Comparison of ENCODE assay signal across 13 mouse cellular contexts in the genomic region with DNA sequence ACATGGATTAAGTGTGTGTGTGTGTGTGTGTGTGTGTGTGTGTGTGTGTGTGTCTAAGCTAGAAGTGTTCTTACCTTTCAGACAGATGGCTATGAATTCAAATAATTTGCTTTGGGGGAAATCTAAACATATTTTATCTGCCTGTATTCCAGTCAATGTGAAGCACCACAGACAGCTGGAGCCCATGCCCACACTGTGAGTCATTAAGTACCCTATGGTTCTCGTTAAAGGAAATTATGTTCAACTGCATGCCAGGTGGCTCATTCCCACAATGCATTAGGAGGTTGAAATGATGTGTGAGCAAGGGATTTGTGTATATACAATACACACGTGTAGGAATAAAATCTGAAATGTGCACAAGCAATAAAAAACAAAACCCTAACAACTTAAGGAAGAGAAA.
A peak's percentile ranks its signal among the peaks of the same experiment; 100 is the strongest.
DNase-seq lines count a peak whose midpoint lies in the region; ATAC-seq and TF ChIP-seq lines count a peak whose summit lies in the region.
"Had no signal": no experiment of that assay in that cellular context is flagged by ENCODE, and none has a peak within 500 bp of the region (broad histone marks: within the 10 kb centered on the region; RNA-seq: fewer than 3 reads in every experiment).

No protein-coding gene starts in this region.

- H3K9me3 ChIP-seq in hindbrain, embryonic 14.5 days (ENCODE audit: control insufficient read depth, low read length): no peaks in the 10 kb centered on the region
- no peaks in the 10 kb centered on the region for H3K9me3 ChIP-seq in hindbrain, embryonic 11.5 days (ENCODE audit: control insufficient read depth, low read length)
- H3K9me3 ChIP-seq in CH12.LX (replicated peaks; ENCODE audit: low read length): no peaks in the 10 kb centered on the region
- H3K9me3 ChIP-seq in limb, embryonic 12.5 days: peaks cover 5% of the 10 kb centered on the region; the same call in 1 of the 2 replicates
- H3K9me3 ChIP-seq: midbrain, embryonic 15.5 days had no signal

- no peak for TF ChIP-seq CTCF in CH12.LX (conservative IDR thresholded peaks at IDR 0.05 in 1 of 2, IDR thresholded peaks at IDR 0.05 in 1 of 2; ENCODE audit: low read depth in 2 of 2, low read length in 2 of 2)

- H3K4me2 ChIP-seq in hindbrain, embryonic 14.5 days (replicated peaks): no peak overlapping the region
- H3K4me2 ChIP-seq in hindbrain, embryonic 11.5 days (replicated peaks; ENCODE audit: low read depth, low read length): no peak overlapping the region
- no peak overlapping the region for H3K4me2 ChIP-seq in CH12.LX (ENCODE audit: insufficient read depth, low read depth, poor library complexity, severe bottlenecking)
- no peak overlapping the region for H3K4me2 ChIP-seq in limb, embryonic 12.5 days
- H3K4me2 ChIP-seq: midbrain, embryonic 15.5 days had no signal

- TF ChIP-seq POLR2A in CH12.LX (IDR thresholded peaks at IDR 0.05; ENCODE audit: low read depth, low read length): no peak

- H3K4me1 ChIP-seq in hindbrain, embryonic 14.5 days (replicated peaks; ENCODE audit: control insufficient read depth, insufficient read depth, low read length): no peaks in the 10 kb centered on the region
- H3K4me1 ChIP-seq in hindbrain, embryonic 11.5 days (replicated peaks; ENCODE audit: control insufficient read depth, insufficient read depth, low read length): no peaks in the 10 kb centered on the region
- H3K4me1 ChIP-seq in CH12.LX (ENCODE audit: control insufficient read depth in 1 of 2, insufficient read depth in 2 of 2): no peaks in the 10 kb centered on the region
- peaks cover 8% of the 10 kb centered on the region for H3K4me1 ChIP-seq in limb, embryonic 12.5 days (replicated peaks)
- H3K4me1 ChIP-seq: midbrain, embryonic 15.5 days had no signal

- no peak overlapping the region for H3K9ac ChIP-seq in hindbrain, embryonic 14.5 days
- no peak overlapping the region for H3K9ac ChIP-seq in hindbrain, embryonic 11.5 days (ENCODE audit: low read depth, low read length)
- no peak overlapping the region for H3K9ac ChIP-seq in CH12.LX (ENCODE audit: insufficient read depth, low read depth)
- H3K9ac ChIP-seq in limb, embryonic 12.5 days (replicated peaks): no peak overlapping the region
- H3K9ac ChIP-seq: midbrain, embryonic 15.5 days had no signal

- ATAC-seq in hindbrain, embryonic 14.5 days (ENCODE audit: low FRiP score): peak; percentile 66; the same call in 1 of the 2 replicates
- no peak for ATAC-seq in hindbrain, embryonic 11.5 days (ENCODE audit: low FRiP score)
- ATAC-seq in limb, embryonic 12.5 days (ENCODE audit: insufficient number of reproducible peaks, insufficient read depth, low FRiP score, low TSS enrichment, low read depth): peak; percentile 76; the same call in 1 of the 2 replicates
- no peak for ATAC-seq in megakaryocyte, adult 5-6 weeks (ENCODE audit: poor library complexity, severe bottlenecking)
- ATAC-seq: midbrain, embryonic 15.5 days had no signal

- no peaks in the 10 kb centered on the region for H3K79me2 ChIP-seq in CH12.LX (replicated peaks; ENCODE audit: control insufficient read depth, extremely low read depth, insufficient read depth, poor library complexity, severe bottlenecking)

- in situ Hi-C loops in CH12.LX (cut with MboI; ENCODE audit: low pct_ligation_motif_present, low pct_unique_long_range_greater_than_20kb, low sequenced_read_pairs): no loop called here

- DNase-seq in hindbrain, embryonic 14.5 days (ENCODE audit: low spot score): no peak
- no peak for DNase-seq in hindbrain, embryonic 11.5 days (ENCODE audit: low spot score)
- DNase-seq in CH12.LX (ENCODE audit: extremely low read depth): peak; percentile 2
- peak; percentile 61 for DNase-seq in forelimb bud, embryonic 11.5 days (ENCODE audit: low read depth, low spot score)
- no peak for DNase-seq in adipocyte (ENCODE audit: low spot score)
- DNase-seq in thymus, postnatal 25 days: no peak
- DNase-seq: adrenal gland, postnatal 10 days; kidney, adult 18-20 months had no signal

- TF ChIP-seq RAD21 in CH12.LX (IDR thresholded peaks at IDR 0.05; ENCODE audit: low read depth, low read length): no peak

- WGBS in hindbrain, embryonic 14.5 days: 49% methylated on average over 2 of the region's 2 CpGs
- WGBS in hindbrain, embryonic 11.5 days: 73% methylated on average over 2 of the region's 2 CpGs
- 16% methylated on average over 2 of the region's 2 CpGs for WGBS in limb, embryonic 12.5 days

- H3K4me3 ChIP-seq in hindbrain, embryonic 14.5 days (replicated peaks; ENCODE audit: low read length): no peak overlapping the region
- no peak overlapping the region for H3K4me3 ChIP-seq in hindbrain, embryonic 11.5 days (ENCODE audit: low read depth, low read length)
- no peak overlapping the region for H3K4me3 ChIP-seq in CH12.LX (replicated peaks in 1 of 3; ENCODE audit: low read depth in 2 of 3, low read length in 2 of 3, poor library complexity in 1 of 3)
- no peak overlapping the region for H3K4me3 ChIP-seq in limb, embryonic 12.5 days (replicated peaks)
- H3K4me3 ChIP-seq: left cerebral cortex, adult 2 months; midbrain, embryonic 15.5 days had no signal

- no peak overlapping the region for H3K27ac ChIP-seq in hindbrain, embryonic 14.5 days
- H3K27ac ChIP-seq in hindbrain, embryonic 11.5 days (ENCODE audit: low read depth, low read length): no peak overlapping the region
- no peak overlapping the region for H3K27ac ChIP-seq in CH12.LX (ENCODE audit: insufficient read depth, low read depth)
- peak overlapping the region; percentile 45; the same call in 1 of the 2 replicates for H3K27ac ChIP-seq in limb, embryonic 12.5 days
- H3K27ac ChIP-seq: left cerebral cortex, adult 2 months; macrophage; midbrain, embryonic 15.5 days had no signal

- H3K36me3 ChIP-seq in hindbrain, embryonic 14.5 days (replicated peaks; ENCODE audit: control insufficient read depth, insufficient read depth): no peaks in the 10 kb centered on the region
- H3K36me3 ChIP-seq in hindbrain, embryonic 11.5 days (ENCODE audit: control insufficient read depth, insufficient read depth, low read length): no peaks in the 10 kb centered on the region
- H3K36me3 ChIP-seq in CH12.LX (replicated peaks in 1 of 2; ENCODE audit: control insufficient read depth in 1 of 2, insufficient read depth in 1 of 2, low read length in 1 of 2): no peaks in the 10 kb centered on the region
- no peaks in the 10 kb centered on the region for H3K36me3 ChIP-seq in limb, embryonic 12.5 days
- H3K36me3 ChIP-seq: midbrain, embryonic 15.5 days had no signal

- no peak for TF ChIP-seq EP300 in CH12.LX (IDR thresholded peaks at IDR 0.05; ENCODE audit: low read length)

- dilution Hi-C loops in CH12.LX (cut with MboI; ENCODE audit: extremely low pct_ligation_motif_present, extremely low pct_unique_long_range_greater_than_20kb, low sequenced_read_pairs): no loop called here

- H3K27me3 ChIP-seq in hindbrain, embryonic 14.5 days (ENCODE audit: control insufficient read depth, insufficient read depth, low read length): no peaks in the 10 kb centered on the region
- H3K27me3 ChIP-seq in hindbrain, embryonic 11.5 days (ENCODE audit: control insufficient read depth, insufficient read depth, low read length): no peaks in the 10 kb centered on the region
- no peaks in the 10 kb centered on the region for H3K27me3 ChIP-seq in CH12.LX (replicated peaks)
- H3K27me3 ChIP-seq in limb, embryonic 12.5 days: no peaks in the 10 kb centered on the region
- H3K27me3 ChIP-seq: midbrain, embryonic 15.5 days had no signal

TF ChIP-seq in CH12.LX, 34 proteins besides CTCF, POLR2A, EP300 and RAD21:
- TF ChIP-seq JUN (IDR thresholded peaks at IDR 0.05; ENCODE audit: insufficient read depth, low read depth, low read length) (no peak), ZMIZ1 (IDR thresholded peaks at IDR 0.05; ENCODE audit: low read depth, low read length) (no peak), TBP (conservative IDR thresholded peaks at IDR 0.05; ENCODE audit: low read depth, low read length) (no peak), E2F4 (IDR thresholded peaks at IDR 0.05; ENCODE audit: insufficient replicate concordance, low read depth, low read length) (no peak), ETS1 (conservative IDR thresholded peaks at IDR 0.05; ENCODE audit: low read depth, low read length) (no peak), MYC (IDR thresholded peaks at IDR 0.05; ENCODE audit: low read depth, low read length) (no peak), SIN3A (IDR thresholded peaks at IDR 0.05; ENCODE audit: low read length) (no peak), NELFE (IDR thresholded peaks at IDR 0.05; ENCODE audit: low read depth, low read length) (no peak), JUND (conservative IDR thresholded peaks at IDR 0.05; ENCODE audit: low read depth, low read length) (no peak), ZKSCAN1 (IDR thresholded peaks at IDR 0.05; ENCODE audit: borderline replicate concordance, low read depth, low read length) (no peak), NRF1 (IDR thresholded peaks at IDR 0.05; ENCODE audit: low read depth, low read length) (no peak)

Comparison
In these comparisons a context has a peak if more than half of its experiments do, and no peak if none do; other contexts are left out.
1. ATAC-seq: peak in hindbrain, embryonic 14.5 days (single experiment) and limb, embryonic 12.5 days (single experiment); none in hindbrain, embryonic 11.5 days (single experiment) and megakaryocyte, adult 5-6 weeks (single experiment).
2. DNase-seq: peak in CH12.LX (single experiment) and forelimb bud, embryonic 11.5 days (single experiment); none in hindbrain, embryonic 14.5 days (single experiment), hindbrain, embryonic 11.5 days (single experiment), adipocyte (single experiment) and thymus, postnatal 25 days (single experiment).